Mouse (Mus musculus) gastrocnemius, adult 18-20 months (tissue): Measurements from ENCODE around the gene Nr1i3. TPM values are rescaled to one million over a fixed set of nuclear protein-coding genes. Genes with fewer than 3 reads are reported as not detected.

ENCODE experiments used
- DNase-seq: peaks from one replicate; pipeline ENCODE4 v3.0.0; 2021; ENCODE audit warnings: low spot score
- long read RNA-seq, 2 experiments: library from polyadenylated mRNA; stranded (forward); transcript quantifications; one replicate each; pipeline ENCODE4 v2.0.0; 2021
- total RNA-seq, 2 experiments: library from RNA; stranded (reverse); gene quantifications; 2 replicates each; pipeline ENCODE4 v1.2.3; 2021

Nr1i3 gene
- not detected for total RNA-seq
- long read RNA-seq, experiment 1, result 0 reads
- long read RNA-seq, experiment 2, result 0 reads

- no peak for DNase-seq
Observed at GRCm38 (mm10) chr1:171213801-171214496, at the start of gene Nr1i3. TSS of gene Nr1i3 (plus strand) at chr1:171213970.

- peak; percentile 19 for DNase-seq
Observed at GRCm38 (mm10) chr1:171164258-171164657, 49.5 kb upstream of the Nr1i3 start.

- no peak for DNase-seq
Observed at GRCm38 (mm10) chr1:171165629-171166345, 48.0 kb upstream of the Nr1i3 start.

- no peak for DNase-seq
Observed at GRCm38 (mm10) chr1:171168906-171169305, 44.9 kb upstream of the Nr1i3 start.

GRCm38 (mm10) chr1:171169913-171170312 lies 43.9 kb upstream of the Nr1i3 start:
- DNase-seq, result no peak

- DNase-seq, result no peak
Observed at GRCm38 (mm10) chr1:171171138-171171537, 42.6 kb upstream of the Nr1i3 start.

- no peak for DNase-seq
Observed at GRCm38 (mm10) chr1:171172779-171173178, 41.0 kb upstream of the Nr1i3 start.

GRCm38 (mm10) chr1:171179487-171180171 lies 34.1 kb upstream of the Nr1i3 start:
- DNase-seq, result no peak

GRCm38 (mm10) chr1:171183025-171183424 lies 30.7 kb upstream of the Nr1i3 start:
- no peak for DNase-seq

GRCm38 (mm10) chr1:171183620-171184019 lies 30.1 kb upstream of the Nr1i3 start:
- DNase-seq, result peak; percentile 61

- DNase-seq, result peak; percentile 50
Observed at GRCm38 (mm10) chr1:171184314-171184713, 29.5 kb upstream of the Nr1i3 start.

GRCm38 (mm10) chr1:171185655-171186054 lies 28.1 kb upstream of the Nr1i3 start:
- no peak for DNase-seq

- DNase-seq, result no peak
Observed at GRCm38 (mm10) chr1:171187851-171188700, 25.7 kb upstream of the Nr1i3 start.

GRCm38 (mm10) chr1:171189046-171189445 lies 24.7 kb upstream of the Nr1i3 start:
- DNase-seq, result no peak

GRCm38 (mm10) chr1:171189476-171190114 lies 24.2 kb upstream of the Nr1i3 start:
- DNase-seq, result no peak

- no peak for DNase-seq
Observed at GRCm38 (mm10) chr1:171190832-171191231, 22.9 kb upstream of the Nr1i3 start.

- DNase-seq, result no peak
Observed at GRCm38 (mm10) chr1:171192283-171192682, 21.5 kb upstream of the Nr1i3 start.

- no peak for DNase-seq
Observed at GRCm38 (mm10) chr1:171193093-171193840, 20.5 kb upstream of the Nr1i3 start.

- no peak for DNase-seq
Observed at GRCm38 (mm10) chr1:171193911-171194830, 19.6 kb upstream of the Nr1i3 start.
